Mouse (Mus musculus) intestine, embryonic 14.5 days (tissue): ENCODE results near the gene Tpsab1. TPM values are rescaled to one million over a fixed set of nuclear protein-coding genes. Genes with fewer than 3 reads are reported as not detected.

Experiments used
- ATAC-seq: fragments of 200-750 bp; cut with Nextera tagmentation; replicated peaks from 2 replicates; pipeline ENCODE4 v1.8.0; 2017; ENCODE audit warnings: low read depth, moderate number of reproducible peaks, moderate TSS enrichment, moderate library complexity; ENCODE audit not compliant: low FRiP score, low TSS enrichment
- DNase-seq: peaks from one replicate; pipeline ENCODE4 v3.0.0-alpha.2; 2018; ENCODE audit warnings: low spot score
- H3K27ac ChIP-seq: fragments of 300-500 bp; sonication (generic); 2 replicates; pipeline ENCODE4 v1.5.1; 2014; ENCODE audit warnings: low read depth, mild to moderate bottlenecking, control low read depth
- H3K27me3 ChIP-seq: fragments of 300-500 bp; sonication (generic); replicated peaks from 2 replicates; pipeline ENCODE4 v1.6.1; 2014; ENCODE audit warnings: low read length, control low read depth; ENCODE audit not compliant: control insufficient read depth, insufficient read depth
- H3K36me3 ChIP-seq: fragments of 300-500 bp; sonication (generic); 2 replicates; pipeline ENCODE4 v1.6.1; 2014; ENCODE audit warnings: low read length, control low read depth; ENCODE audit not compliant: control insufficient read depth, insufficient read depth
- H3K4me1 ChIP-seq: fragments of 300-500 bp; sonication (generic); replicated peaks from 2 replicates; pipeline ENCODE4 v1.6.1; 2014; ENCODE audit warnings: low read length, control low read depth, mixed read lengths; ENCODE audit not compliant: control insufficient read depth, insufficient read depth
- H3K4me2 ChIP-seq: fragments of 300-500 bp; sonication (generic); 2 replicates; pipeline ENCODE4 v1.6.1; 2014; ENCODE audit warnings: low read length
- H3K4me3 ChIP-seq: fragments of 300-500 bp; sonication (generic); 2 replicates; pipeline ENCODE4 v1.5.1; 2014; ENCODE audit warnings: low read depth, low read length, control low read depth, mixed read lengths
- H3K9ac ChIP-seq: fragments of 300-500 bp; sonication (generic); 2 replicates; pipeline ENCODE4 v1.6.1; 2014; ENCODE audit warnings: mild to moderate bottlenecking, low read length
- H3K9me3 ChIP-seq: fragments of 300-500 bp; sonication (generic); 2 replicates; pipeline ENCODE4 v1.6.1; 2016; ENCODE audit warnings: low read length, control low read depth; ENCODE audit not compliant: control insufficient read depth
- whole genome bisulfite sequencing: fragments of 180-500 bp; shearing (Covaris S2); extraction: QIAGEN DNeasy Blood & Tissue Kit; methylation state at CpG from one replicate; pipeline ENCODE4 v1.1.7; 2014; 5-methylcytosine and 5-hydroxymethylcytosine counted together
- polyA plus RNA-seq: library from polyadenylated mRNA; unstranded; fragments of >200 nt; fragmentation: Nextera tagmentation; extraction: Ambion mirVana; gene quantifications from 2 replicates; pipeline ENCODE4 v1.2.1, GENCODE M21; 2014

Gene Tpsab1
- not detected in 2 replicates for polyA plus RNA-seq

DNA sequence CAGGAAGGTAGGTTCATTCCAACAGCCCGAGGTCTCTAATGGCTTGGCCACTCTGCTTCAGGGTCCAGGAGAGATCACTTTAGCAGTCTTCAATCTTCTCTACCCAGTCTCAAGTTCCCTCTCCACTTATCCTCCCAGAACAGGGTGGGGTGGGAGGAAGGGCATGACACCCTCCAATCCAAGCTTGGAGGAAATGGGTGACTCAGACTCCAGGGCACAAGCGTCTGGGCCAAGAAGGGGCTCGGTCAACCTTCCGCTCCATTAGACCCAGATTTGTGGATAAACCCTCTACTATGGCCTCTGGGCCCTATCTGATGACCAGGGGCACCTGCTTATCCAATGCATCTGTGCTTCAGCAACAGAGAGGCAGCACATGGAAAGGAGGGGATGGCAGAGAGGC, at the start of gene Tpsab1:
Gene Tpsab1 (minus strand): TSS at position 101 of the 400 bp plus-strand sequence.
- DNase-seq (no peak), ATAC-seq (no peak)
- no peaks in the 10 kb centered on the region for H3K36me3 ChIP-seq
- 88% methylated on average over 4 of the region's 4 CpGs for WGBS
- no peak within 1 kb of the TSS for H3K4me3 ChIP-seq
- no peaks in the 10 kb centered on the region for H3K9me3 ChIP-seq
- no peak within 1 kb of the TSS for H3K9ac ChIP-seq
- no peaks in the 10 kb centered on the region for H3K27me3 ChIP-seq
- no peaks in the 10 kb centered on the region for H3K4me1 ChIP-seq
- H3K27ac ChIP-seq, result no peak within 1 kb of the TSS
- H3K4me2 ChIP-seq, result no peak within 1 kb of the TSS

DNA sequence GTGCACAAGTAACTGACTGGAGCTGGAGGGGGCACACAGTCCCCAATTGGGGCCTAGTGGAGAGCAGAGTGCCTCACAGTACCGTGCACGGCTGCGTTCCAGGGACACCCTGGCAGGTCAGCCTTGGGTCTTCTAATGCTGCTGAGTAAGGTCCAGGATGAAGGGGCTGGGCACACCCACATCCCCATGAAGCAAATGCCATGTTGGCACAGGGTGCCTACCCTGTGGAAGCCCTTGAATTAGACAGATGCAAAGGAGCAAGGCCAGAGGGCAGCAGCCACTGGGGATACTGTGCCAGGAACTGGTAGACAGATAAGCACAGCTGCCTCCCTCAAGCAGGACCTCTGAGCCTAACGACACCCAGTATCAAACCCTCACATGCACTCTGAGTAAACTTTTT, 49.2 kb upstream of the Tpsab1 start:
- Histone ChIP-seq H3K4me1 (no peaks in the 10 kb centered on the region), H3K9ac (no peak overlapping the region), H3K27ac (no peak overlapping the region), H3K27me3 (no peaks in the 10 kb centered on the region), H3K4me2 (no peak overlapping the region), H3K9me3 (no peaks in the 10 kb centered on the region), H3K4me3 (no peak overlapping the region), H3K36me3 (peaks cover 37% of the 10 kb centered on the region)
- no peak for DNase-seq
- no peak for ATAC-seq
- 82% methylated on average over 4 of the region's 4 CpGs for WGBS

DNA sequence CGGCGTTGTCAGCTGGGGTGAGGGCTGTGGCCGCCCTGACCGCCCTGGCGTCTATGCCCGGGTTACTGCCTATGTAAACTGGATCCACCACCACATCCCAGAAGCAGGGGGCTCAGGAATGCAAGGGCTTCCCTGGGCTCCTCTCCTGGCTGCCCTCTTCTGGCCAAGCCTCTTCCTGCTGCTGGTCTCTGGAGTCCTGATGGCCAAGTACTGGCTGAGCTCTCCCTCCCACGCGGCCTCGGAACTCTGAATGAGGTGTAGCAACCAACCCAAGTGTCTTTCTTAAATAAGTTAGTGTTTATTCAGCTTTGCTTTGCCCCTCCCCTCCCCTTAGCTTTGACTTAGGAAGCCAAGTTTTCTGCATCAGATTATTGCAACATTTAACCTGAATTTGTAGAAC, 28.6 kb upstream of the Tpsab1 start:
- Histone ChIP-seq H3K27ac (no peak overlapping the region), H3K4me1 (no peaks in the 10 kb centered on the region), H3K9ac (no peak overlapping the region), H3K36me3 (peaks cover 16% of the 10 kb centered on the region), H3K4me2 (no peak overlapping the region), H3K27me3 (no peaks in the 10 kb centered on the region), H3K9me3 (no peaks in the 10 kb centered on the region), H3K4me3 (no peak overlapping the region)
- WGBS, result 40% methylated on average over 9 of the region's 9 CpGs
- ATAC-seq (no peak), DNase-seq (peak; percentile 60)

DNA sequence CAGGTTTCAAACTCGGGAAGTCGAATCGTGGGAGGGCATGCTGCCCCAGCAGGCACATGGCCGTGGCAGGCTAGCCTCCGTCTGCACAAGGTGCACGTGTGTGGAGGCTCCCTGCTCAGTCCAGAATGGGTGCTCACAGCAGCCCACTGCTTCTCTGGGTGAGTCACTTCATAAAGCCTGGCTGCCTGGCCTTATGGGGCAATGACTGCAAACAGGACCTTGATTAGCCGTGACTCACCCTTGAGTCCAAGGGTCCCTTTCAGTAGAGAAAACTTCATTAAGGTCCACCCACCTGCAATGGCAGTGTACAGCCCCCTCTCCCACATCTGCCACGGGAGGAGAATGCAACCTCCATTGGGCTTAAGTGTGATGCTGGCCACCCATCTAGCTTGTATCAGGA, 27.1 kb upstream of the Tpsab1 start:
- Histone ChIP-seq H3K27ac (no peak overlapping the region), H3K27me3 (no peaks in the 10 kb centered on the region), H3K36me3 (peaks cover 10% of the 10 kb centered on the region), H3K9ac (no peak overlapping the region), H3K4me3 (no peak overlapping the region), H3K9me3 (no peaks in the 10 kb centered on the region), H3K4me2 (no peak overlapping the region), H3K4me1 (no peaks in the 10 kb centered on the region)
- ATAC-seq (peak; percentile 80), DNase-seq (no peak)
- 61% methylated on average over 8 of the region's 8 CpGs for WGBS

DNA sequence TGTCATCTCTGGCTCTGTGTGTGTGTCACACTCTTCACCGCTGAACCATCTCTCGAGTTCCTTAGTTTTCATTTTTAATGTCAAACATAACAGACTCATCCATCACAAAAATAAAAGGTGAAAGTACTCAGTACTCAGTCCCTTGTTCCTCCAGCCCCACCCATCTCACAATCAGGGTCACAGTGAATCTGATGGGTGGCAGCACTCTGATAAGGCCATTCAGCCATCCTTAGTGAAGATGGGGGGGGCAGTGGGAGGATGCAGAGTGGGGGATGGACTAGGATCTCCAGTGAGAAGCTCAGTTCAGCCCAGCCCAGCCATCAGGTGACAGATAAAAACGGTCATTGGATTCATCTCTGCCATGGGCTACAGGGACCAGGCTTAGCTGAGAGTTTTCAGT, 23.6 kb upstream of the Tpsab1 start, which contains the start of gene Tpsg1:
Gene Tpsg1 (plus strand): TSS at position 301 of the 400 bp plus-strand sequence.
- Histone ChIP-seq H3K27me3 (no peaks in the 10 kb centered on the region), H3K27ac (no peak within 1 kb of the TSS), H3K4me2 (no peak within 1 kb of the TSS), H3K4me1 (no peaks in the 10 kb centered on the region), H3K36me3 (no peaks in the 10 kb centered on the region), H3K9me3 (no peaks in the 10 kb centered on the region), H3K9ac (no peak within 1 kb of the TSS), H3K4me3 (no peak within 1 kb of the TSS)
- ATAC-seq (no peak), DNase-seq (no peak)
- WGBS, result 74% methylated on average over 3 of the region's 3 CpGs

DNA sequence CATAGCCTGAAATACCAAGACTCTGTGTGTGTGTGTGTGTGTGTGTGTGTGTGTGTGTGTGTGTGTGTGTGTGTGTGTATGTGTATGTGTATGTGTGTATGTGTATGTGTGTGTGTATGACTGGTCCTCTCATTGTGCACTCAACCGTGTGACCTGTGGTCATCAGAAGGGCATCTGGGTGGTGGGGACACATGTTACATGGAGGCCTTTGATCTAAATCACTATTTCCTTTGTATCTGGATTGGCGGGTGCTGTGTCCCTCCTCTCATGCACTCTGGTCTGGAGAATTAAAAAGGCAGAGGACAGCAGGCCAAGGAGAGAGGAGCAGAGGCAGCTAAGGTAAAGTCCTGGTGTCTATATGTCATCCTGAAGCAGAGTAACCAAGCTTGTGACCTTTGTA, 20.6 kb upstream of the Tpsab1 start, which contains the start of gene Tpsb2:
Gene Tpsb2 (plus strand): TSS at position 301 of the 400 bp plus-strand sequence.
- ATAC-seq (no peak), DNase-seq (no peak)
- H3K4me2 ChIP-seq, result no peak within 1 kb of the TSS
- no peaks in the 10 kb centered on the region for H3K36me3 ChIP-seq
- 72% methylated on average over 2 of the region's 2 CpGs for WGBS
- H3K4me1 ChIP-seq, result no peaks in the 10 kb centered on the region
- H3K27ac ChIP-seq, result no peak within 1 kb of the TSS
- no peak within 1 kb of the TSS for H3K9ac ChIP-seq
- no peaks in the 10 kb centered on the region for H3K9me3 ChIP-seq
- H3K27me3 ChIP-seq, result no peaks in the 10 kb centered on the region
- no peak within 1 kb of the TSS for H3K4me3 ChIP-seq

DNA sequence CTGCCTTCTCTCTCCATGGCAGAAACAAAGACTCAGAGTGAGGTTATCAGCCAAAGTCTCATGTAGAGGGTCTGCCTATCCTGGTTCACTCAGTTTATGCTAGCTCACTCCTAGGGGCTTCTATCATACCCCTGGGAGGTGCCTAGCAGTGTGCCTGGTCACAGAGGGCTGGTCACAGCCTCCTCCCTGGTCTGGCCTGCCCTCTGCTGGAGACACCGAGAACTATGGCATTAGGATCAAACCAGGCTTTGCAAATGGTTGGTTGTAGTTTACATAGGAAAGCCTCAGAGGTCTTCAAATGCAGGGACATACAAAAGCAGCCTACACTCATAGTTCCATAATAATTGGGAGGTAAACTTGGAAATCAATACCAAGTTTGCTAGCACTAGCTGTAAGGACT, 18.4 kb upstream of the Tpsab1 start:
- peak; percentile 69 for DNase-seq
- H3K36me3 ChIP-seq, result no peaks in the 10 kb centered on the region

DNA sequence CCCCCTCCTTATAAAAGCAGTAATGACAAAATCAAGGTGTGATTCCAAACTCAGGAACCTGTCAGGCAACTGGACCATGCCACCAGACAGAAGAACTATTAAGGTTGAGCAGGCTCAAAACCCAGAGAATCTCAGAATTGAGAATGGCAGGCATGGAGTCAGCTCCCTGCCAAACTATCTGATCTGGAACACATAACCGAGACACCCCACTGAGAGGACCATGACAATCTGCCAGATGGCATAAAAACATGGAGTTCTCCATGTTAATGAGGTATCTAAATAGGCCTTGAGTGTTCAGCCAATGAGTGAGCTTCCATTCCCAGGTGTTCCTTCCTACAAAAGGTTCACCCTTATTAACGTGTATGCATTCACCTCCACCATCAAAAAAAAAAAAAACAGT, 15.9 kb upstream of the Tpsab1 start:
- Histone ChIP-seq H3K4me1 (no peaks in the 10 kb centered on the region), H3K9me3 (no peaks in the 10 kb centered on the region), H3K27ac (no peak overlapping the region), H3K4me2 (no peak overlapping the region), H3K9ac (no peak overlapping the region), H3K36me3 (no peaks in the 10 kb centered on the region), H3K27me3 (no peaks in the 10 kb centered on the region), H3K4me3 (no peak overlapping the region)
- ATAC-seq (no peak), DNase-seq (no peak)
- WGBS, result 69% methylated on average over 2 of the region's 2 CpGs

More for the DNA sequence above, 18.4 kb upstream of the Tpsab1 start:
- no peaks in the 10 kb centered on the region for H3K9me3 ChIP-seq
- no peaks in the 10 kb centered on the region for H3K27me3 ChIP-seq
- H3K27ac ChIP-seq, result no peak overlapping the region
- no peak overlapping the region for H3K9ac ChIP-seq
- H3K4me1 ChIP-seq, result no peaks in the 10 kb centered on the region
- H3K4me3 ChIP-seq, result no peak overlapping the region
- no peak overlapping the region for H3K4me2 ChIP-seq
- no peak for ATAC-seq
- 7% methylated on average over 1 of the region's 1 CpGs for WGBS

DNA sequence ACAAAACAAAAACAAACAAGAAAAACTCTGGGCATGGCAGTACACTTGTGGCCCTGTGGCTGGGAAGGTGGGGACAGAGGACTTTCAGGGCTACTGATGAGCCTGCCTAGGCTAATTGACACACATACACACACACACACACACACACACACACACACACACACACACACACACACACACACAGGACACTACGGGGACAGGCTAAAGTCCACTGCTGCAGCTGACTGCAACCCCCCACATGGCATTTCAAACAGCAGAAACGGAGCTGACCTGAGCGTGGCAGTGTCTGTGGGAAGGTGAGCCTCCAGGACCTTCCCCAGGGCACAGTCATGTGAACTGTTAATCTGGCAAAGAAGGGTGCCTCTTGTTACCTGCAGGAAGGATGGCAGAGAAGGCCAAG, 3.9 kb downstream of the Tpsab1 start:
- H3K9ac ChIP-seq, result no peak overlapping the region
- no peaks in the 10 kb centered on the region for H3K4me1 ChIP-seq
- H3K27ac ChIP-seq, result no peak overlapping the region
- WGBS, result 41% methylated on average over 3 of the region's 3 CpGs
- no peak overlapping the region for H3K4me3 ChIP-seq
- ATAC-seq (no peak), DNase-seq (no peak)
- H3K4me2 ChIP-seq, result no peak overlapping the region
- H3K9me3 ChIP-seq, result no peaks in the 10 kb centered on the region
- no peaks in the 10 kb centered on the region for H3K27me3 ChIP-seq
- no peaks in the 10 kb centered on the region for H3K36me3 ChIP-seq
